Mouse (Mus musculus) G1E (cell line): ENCODE measurements around the gene Ap2a2. TPM values are rescaled to one million over a fixed set of nuclear protein-coding genes. Genes with fewer than 3 reads are reported as not detected.

ENCODE experiments used
- ATAC-seq: 2 replicates; pipeline ENCODE4 v1.8.0; 2016; ENCODE audit warnings: mild to moderate bottlenecking; ENCODE audit not compliant: insufficient number of reproducible peaks, poor library complexity, low FRiP score, severe bottlenecking; ENCODE audit errors: extremely low read depth
- DNase-seq: peaks from one replicate; pipeline ENCODE4 v3.0.0; 2012; ENCODE audit warnings: low spot score
- H3K27me3 ChIP-seq: 2 replicates; pipeline ENCODE4 v1.6.1; 2012; ENCODE audit warnings: mild to moderate bottlenecking, low read length, inconsistent platforms; ENCODE audit not compliant: insufficient read depth
- H3K36me3 ChIP-seq: replicated peaks from 2 replicates; pipeline ENCODE3; 2012; ENCODE audit warnings: mild to moderate bottlenecking, inconsistent platforms
- H3K4me1 ChIP-seq: 2 replicates; pipeline ENCODE4 v1.6.1; 2012; ENCODE audit warnings: low read depth, low read length, inconsistent platforms, mixed read lengths; ENCODE audit not compliant: insufficient read depth
- H3K4me3 ChIP-seq: 2 replicates; pipeline ENCODE4 v1.5.1; 2012; ENCODE audit warnings: low read depth, mild to moderate bottlenecking, inconsistent platforms, low read length, moderate library complexity, mixed read lengths
- H3K9me3 ChIP-seq: replicated peaks from 2 replicates; pipeline ENCODE4 v1.6.1; 2012; ENCODE audit warnings: inconsistent platforms
- CTCF ChIP-seq: IDR thresholded peaks from 2 replicates; pipeline ENCODE4 v1.5.1; 2012; ENCODE audit warnings: low read depth, low read length, inconsistent platforms, mixed read lengths
- GATA1 ChIP-seq: IDR thresholded peaks from 2 replicates; pipeline ENCODE4 v1.6.1; 2012; ENCODE audit warnings: borderline replicate concordance, low read length, inconsistent platforms, mixed read lengths
- GATA2 ChIP-seq: IDR thresholded peaks from 2 replicates; pipeline ENCODE4 v1.6.1; 2012; ENCODE audit warnings: low read depth, low read length, inconsistent platforms, borderline replicate concordance
- POLR2AphosphoS5 ChIP-seq: IDR thresholded peaks from 2 replicates; pipeline ENCODE4 v1.6.1; 2012; ENCODE audit warnings: low read depth, low read length, inconsistent platforms; ENCODE audit not compliant: insufficient replicate concordance
- TAL1 ChIP-seq: conservative IDR thresholded peaks from 2 replicates; pipeline ENCODE4 v1.6.1; 2012; ENCODE audit warnings: low read depth, low read length, inconsistent platforms, mixed read lengths
- polyA plus RNA-seq: library from polyadenylated mRNA; stranded (reverse); fragments of >175 nt; gene quantifications from 2 replicates; pipeline ENCODE4 v1.2.3, GENCODE M21; 2012
- total RNA-seq, 2 experiments: library from RNA; stranded (forward) in 1 of 2; stranded (reverse) in 1 of 2; fragments of 200-1000 nt in 1 of 2; fragments of >200 nt in 1 of 2; fragmentation: Nextera tagmentation in 1 of 2; gene quantifications; 2 replicates each; pipeline ENCODE4 v1.2.3; 2014 to 2017

Gene Ap2a2
- total and polyA plus RNA-seq, 3 experiments: 2.8 to 4.5 (median 3.2) TPM

- Histone ChIP-seq H3K27me3 (peaks cover 22% of the 10 kb centered on the region), H3K4me3 (no peak overlapping the region), H3K4me1 (peaks cover 5% of the 10 kb centered on the region; the same call in 1 of the 2 replicates), H3K9me3 (no peaks in the 10 kb centered on the region), H3K36me3 (no peaks in the 10 kb centered on the region)
- DNase-seq (no peak), ATAC-seq (no peak)
- TF ChIP-seq CTCF (no peak), GATA1 (no peak)
Measured at GRCm38 (mm10) chr7:141564561-141564960, 2.6 kb downstream of the Ap2a2 start.

GRCm38 (mm10) chr7:141566587-141566986 is 4.6 kb downstream of the Ap2a2 start:
- peaks cover 5% of the 10 kb centered on the region; the same call in 1 of the 2 replicates for H3K4me1 ChIP-seq
- ATAC-seq (no peak), DNase-seq (no peak)
- H3K27me3 ChIP-seq: peaks cover 16% of the 10 kb centered on the region
- H3K9me3 ChIP-seq: no peaks in the 10 kb centered on the region
- no peak overlapping the region for H3K4me3 ChIP-seq
- TF ChIP-seq CTCF (no peak), GATA2 (no peak), POLR2AphosphoS5 (no peak), TAL1 (no peak), GATA1 (no peak)
- no peaks in the 10 kb centered on the region for H3K36me3 ChIP-seq

- Histone ChIP-seq H3K4me1 (no peaks in the 10 kb centered on the region), H3K9me3 (no peaks in the 10 kb centered on the region), H3K36me3 (no peaks in the 10 kb centered on the region), H3K27me3 (peaks cover 2% of the 10 kb centered on the region; the same call in 1 of the 2 replicates), H3K4me3 (no peak overlapping the region)
- DNase-seq (no peak), ATAC-seq (no peak)
- TF ChIP-seq POLR2AphosphoS5 (no peak), TAL1 (no peak), GATA1 (no peak), GATA2 (no peak), CTCF (no peak)
Measured at GRCm38 (mm10) chr7:141569283-141569803, 7.4 kb downstream of the Ap2a2 start.

- H3K4me3 ChIP-seq: no peak overlapping the region
- H3K36me3 ChIP-seq: no peaks in the 10 kb centered on the region
- H3K9me3 ChIP-seq: no peaks in the 10 kb centered on the region
- 0 out of 2 replicates have a peak, but pooled peaks cover 2% of the 10 kb centered on the region for H3K27me3 ChIP-seq
- DNase-seq (no peak), ATAC-seq (no peak)
- TF ChIP-seq TAL1 (no peak), POLR2AphosphoS5 (no peak), CTCF (no peak)
- no peaks in the 10 kb centered on the region for H3K4me1 ChIP-seq
Measured at GRCm38 (mm10) chr7:141569916-141570315, 7.9 kb downstream of the Ap2a2 start.

- H3K4me1 ChIP-seq: no peaks in the 10 kb centered on the region
- H3K36me3 ChIP-seq: no peaks in the 10 kb centered on the region
- no peak for TF ChIP-seq GATA1
- TF ChIP-seq GATA2: no peak
- TF ChIP-seq CTCF: no peak
- ATAC-seq: no peak
- DNase-seq: no peak
- no peak overlapping the region for H3K4me3 ChIP-seq
- H3K9me3 ChIP-seq: no peaks in the 10 kb centered on the region
- 0 out of 2 replicates have a peak, but pooled peaks cover 2% of the 10 kb centered on the region for H3K27me3 ChIP-seq
Measured at GRCm38 (mm10) chr7:141570625-141571295, 8.8 kb downstream of the Ap2a2 start.

GRCm38 (mm10) chr7:141574041-141574440 is 12.1 kb downstream of the Ap2a2 start:
- Histone ChIP-seq H3K4me3 (no peak overlapping the region), H3K27me3 (peaks cover 2% of the 10 kb centered on the region), H3K36me3 (no peaks in the 10 kb centered on the region), H3K9me3 (no peaks in the 10 kb centered on the region), H3K4me1 (peaks cover 2% of the 10 kb centered on the region; the same call in 1 of the 2 replicates)
- ATAC-seq (no peak), DNase-seq (no peak)
- TF ChIP-seq CTCF (no peak), POLR2AphosphoS5 (no peak), TAL1 (no peak), GATA1 (no peak), GATA2 (no peak)
